Mouse (Mus musculus) E14TG2a.4 (cell line): ENCODE results near the gene Frmpd3.

Experiments
- H3K27me3 ChIP-seq: 2 replicates; pipeline ENCODE4 v1.6.1; 2014; ENCODE audit warnings: low read length, control low read depth; ENCODE audit not compliant: insufficient read depth
- H3K36me3 ChIP-seq: 2 replicates; pipeline ENCODE4 v1.6.1; 2014; ENCODE audit warnings: low read length, control low read depth; ENCODE audit not compliant: insufficient read depth
- H3K4me1 ChIP-seq: replicated peaks from 2 replicates; pipeline ENCODE4 v1.6.1; 2014; ENCODE audit warnings: low read depth, low read length, control low read depth
- H3K4me3 ChIP-seq: replicated peaks from 2 replicates; pipeline ENCODE4 v1.5.1; 2014; ENCODE audit warnings: mild to moderate bottlenecking, low read length
- H3K9me3 ChIP-seq: 2 replicates; pipeline ENCODE4 v1.6.1; 2014; ENCODE audit warnings: low read length, control low read depth
- CTCF ChIP-seq: conservative IDR thresholded peaks from 2 replicates; pipeline ENCODE4 v1.5.1; 2014; ENCODE audit warnings: low read length
- NANOG ChIP-seq: IDR thresholded peaks from 2 replicates; pipeline ENCODE4 v1.6.1; 2014; ENCODE audit warnings: borderline replicate concordance, low read length, mixed read lengths

Frmpd3 gene

DNA sequence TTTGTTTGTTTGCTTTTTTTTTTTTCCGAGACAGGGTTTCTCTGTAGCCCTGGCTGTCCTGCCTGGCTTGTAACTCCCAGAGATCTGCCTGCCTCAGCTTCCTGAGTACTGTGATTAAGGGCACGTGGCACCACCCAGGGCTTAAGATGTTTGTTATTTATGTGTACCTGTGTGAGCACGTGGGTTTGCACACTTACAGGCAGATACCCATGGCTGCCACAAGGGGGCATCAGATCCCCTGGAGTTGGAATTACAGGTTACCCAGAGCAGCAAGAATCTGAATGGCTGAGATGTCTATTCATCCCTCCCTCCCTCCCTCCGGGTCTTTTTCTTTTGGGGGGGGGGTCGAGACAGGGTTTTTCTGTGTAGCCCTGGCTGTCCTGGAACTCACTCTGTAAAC lies 137.1 kb downstream of the Frmpd3 start:
- Histone ChIP-seq H3K27me3 (no peaks in the 10 kb centered on the region), H3K36me3 (peaks cover 39% of the 10 kb centered on the region), H3K9me3 (no peaks in the 10 kb centered on the region), H3K4me1 (no peaks in the 10 kb centered on the region), H3K4me3 (no peak overlapping the region)
- TF ChIP-seq NANOG (no peak), CTCF (peak; percentile 50)
